Mouse (Mus musculus) liver, embryonic 14.5 days (tissue): ENCODE measurements around the gene Ppcs. TPM values are rescaled to one million over a fixed set of nuclear protein-coding genes. Genes with fewer than 3 reads are reported as not detected.

ENCODE experiments used
- ATAC-seq: fragments of 200-750 bp; cut with Nextera tagmentation; 2 replicates; pipeline ENCODE4 v1.8.0; 2017; ENCODE audit warnings: moderate number of reproducible peaks, mild to moderate bottlenecking, moderate library complexity; ENCODE audit not compliant: insufficient read depth
- DNase-seq, 3 experiments: peaks; one replicate each; pipeline ENCODE4 v3.0.0-alpha.2; 2012 to 2013; ENCODE audit warnings: low read depth in 3 of 3, low spot score in 3 of 3
- H3K27ac ChIP-seq: fragments of 300-500 bp; sonication (generic); 2 replicates; pipeline ENCODE4 v1.5.1; 2014; ENCODE audit warnings: moderate library complexity, mild to moderate bottlenecking, control low read depth, inconsistent platforms
- H3K27me3 ChIP-seq: fragments of 300-500 bp; sonication (generic); 2 replicates; pipeline ENCODE4 v1.6.1; 2014; ENCODE audit warnings: mild to moderate bottlenecking, low read length, moderate library complexity; ENCODE audit not compliant: control insufficient read depth, insufficient read depth
- H3K36me3 ChIP-seq: fragments of 300-500 bp; sonication (generic); replicated peaks from 2 replicates; pipeline ENCODE4 v1.6.1; 2014; ENCODE audit warnings: low read depth; ENCODE audit not compliant: control insufficient read depth, insufficient read depth
- H3K4me1 ChIP-seq, 2 experiments: fragments of 200-500 bp in 1 of 2; fragments of 300-500 bp in 1 of 2; sonication (generic) in 1 of 2; replicated peaks; 2 replicates each; pipeline ENCODE4 v1.6.1; 2012 to 2014; ENCODE audit warnings: antibody characterized with exemption in 1 of 2, inconsistent platforms in 1 of 2, low read length in 1 of 2; ENCODE audit not compliant: control insufficient read depth in 2 of 2, insufficient read depth in 2 of 2
- H3K4me2 ChIP-seq: fragments of 300-500 bp; sonication (generic); 2 replicates; pipeline ENCODE4 v1.6.1; 2014; ENCODE audit warnings: low read depth, mild to moderate bottlenecking, control low read depth, moderate library complexity
- H3K4me3 ChIP-seq, 2 experiments: fragments of 200-500 bp in 1 of 2; fragments of 300-500 bp in 1 of 2; sonication (generic) in 1 of 2; 2 replicates each; pipeline ENCODE4 v1.5.1; 2012 to 2014; ENCODE audit warnings: low read depth in 2 of 2, low read length in 2 of 2, mild to moderate bottlenecking in 2 of 2, control low read depth in 1 of 2, inconsistent platforms in 1 of 2, moderate library complexity in 1 of 2; ENCODE audit not compliant: insufficient read depth in 1 of 2
- H3K9ac ChIP-seq: fragments of 300-500 bp; sonication (generic); replicated peaks from 2 replicates; pipeline ENCODE4 v1.6.1; 2014; ENCODE audit warnings: mild to moderate bottlenecking, control low read depth, moderate library complexity
- H3K9me3 ChIP-seq: fragments of 300-500 bp; sonication (generic); 2 replicates; pipeline ENCODE4 v1.6.1; 2016; ENCODE audit warnings: low read length, mixed read lengths; ENCODE audit not compliant: control insufficient read depth
- CTCF ChIP-seq: IDR thresholded peaks from 2 replicates; pipeline ENCODE4 v1.5.1; 2016; ENCODE audit warnings: antibody characterized with exemption, low read depth, control low read depth
- EP300 ChIP-seq: IDR thresholded peaks from 2 replicates; pipeline ENCODE4 v1.6.1; 2016; ENCODE audit warnings: antibody characterized with exemption, low read depth
- WGBS: fragments of 180-500 bp; shearing (Covaris S2); extraction: QIAGEN DNeasy Blood & Tissue Kit; methylation state at CpG from one replicate; pipeline ENCODE4 v1.1.7; 2014; ENCODE audit not compliant: insufficient replicate concordance; 5-methylcytosine and 5-hydroxymethylcytosine counted together
- polyA plus RNA-seq, 2 experiments: library from polyadenylated mRNA; depleted of rRNA in 1 of 2; stranded (reverse) in 1 of 2; unstranded in 1 of 2; fragments of >200 nt; fragmentation: Nextera tagmentation in 1 of 2; extraction: Ambion mirVana in 1 of 2; gene quantifications; 2 replicates each; pipeline versions ENCODE4 v1.2.1 to v1.2.3; 2012 to 2014

The Ppcs gene
- polyA plus RNA-seq (2012; rRNA removed), result 5.0 and 6.5 TPM in 2 replicates
- 14.4 and 15.5 TPM in 2 replicates for polyA plus RNA-seq (2014; fragmentation: Nextera tagmentation; extraction: Ambion mirVana)

DNA sequence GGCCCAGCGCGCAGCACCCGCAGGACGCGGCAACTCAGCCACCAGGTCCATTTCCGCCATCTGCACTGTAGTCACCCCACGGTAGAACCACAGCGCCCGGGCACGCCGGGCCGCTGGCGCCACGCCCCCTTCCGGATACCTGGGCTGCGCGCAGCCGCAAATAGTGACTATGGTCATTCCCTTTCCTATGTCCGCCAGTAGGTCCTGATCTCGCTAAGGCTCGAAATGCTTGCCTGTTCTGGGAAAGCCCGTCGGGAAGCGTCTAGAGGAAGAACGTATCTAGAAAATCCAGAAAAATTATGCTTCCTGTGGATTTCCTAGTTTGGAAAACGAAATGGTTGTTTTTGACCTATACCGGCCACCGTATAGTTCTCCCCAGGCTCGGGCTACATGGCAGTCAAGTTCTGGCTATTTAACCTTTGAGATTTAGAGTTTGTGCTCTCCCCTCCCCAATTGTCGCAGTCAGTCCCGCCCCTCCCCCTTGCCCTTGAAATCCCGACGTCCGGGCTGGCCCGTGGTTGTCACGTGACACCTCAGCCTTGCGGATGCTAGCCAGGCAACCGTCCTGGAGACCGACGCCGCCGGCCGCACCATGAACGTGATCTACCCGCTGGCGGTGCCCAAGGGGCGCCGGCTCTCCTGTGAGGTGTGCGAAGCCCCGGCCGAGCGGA is at the start of gene Ppcs, which contains the start of gene Zmynd12:
Gene Ppcs, minus strand, starts transcription at position 127 of the 671 bp plus-strand sequence.
Gene Zmynd12, plus strand, starts transcription at position 521 of the 671 bp plus-strand sequence.
- ATAC-seq, result peak; percentile 92
- H3K4me1 ChIP-seq, result peaks cover 28 to 37% of the 10 kb centered on the region in 2 experiments
- peak within 1 kb of the TSS; percentile 73 to 84 for H3K4me3 ChIP-seq
- H3K9me3 ChIP-seq, result no peaks in the 10 kb centered on the region
- TF ChIP-seq EP300 (no peak), CTCF (peak; percentile 49)
- H3K9ac ChIP-seq, result peak within 1 kb of the TSS; percentile 66
- peak within 1 kb of the TSS; percentile 12 for H3K27ac ChIP-seq
- WGBS, result under 1% methylated on average over 52 of the region's 52 CpGs
- H3K27me3 ChIP-seq, result no peaks in the 10 kb centered on the region
- no peaks in the 10 kb centered on the region for H3K36me3 ChIP-seq
- peak; percentile 68 to 73 (median 72) for DNase-seq
- H3K4me2 ChIP-seq, result peak within 1 kb of the TSS; percentile 71

DNA sequence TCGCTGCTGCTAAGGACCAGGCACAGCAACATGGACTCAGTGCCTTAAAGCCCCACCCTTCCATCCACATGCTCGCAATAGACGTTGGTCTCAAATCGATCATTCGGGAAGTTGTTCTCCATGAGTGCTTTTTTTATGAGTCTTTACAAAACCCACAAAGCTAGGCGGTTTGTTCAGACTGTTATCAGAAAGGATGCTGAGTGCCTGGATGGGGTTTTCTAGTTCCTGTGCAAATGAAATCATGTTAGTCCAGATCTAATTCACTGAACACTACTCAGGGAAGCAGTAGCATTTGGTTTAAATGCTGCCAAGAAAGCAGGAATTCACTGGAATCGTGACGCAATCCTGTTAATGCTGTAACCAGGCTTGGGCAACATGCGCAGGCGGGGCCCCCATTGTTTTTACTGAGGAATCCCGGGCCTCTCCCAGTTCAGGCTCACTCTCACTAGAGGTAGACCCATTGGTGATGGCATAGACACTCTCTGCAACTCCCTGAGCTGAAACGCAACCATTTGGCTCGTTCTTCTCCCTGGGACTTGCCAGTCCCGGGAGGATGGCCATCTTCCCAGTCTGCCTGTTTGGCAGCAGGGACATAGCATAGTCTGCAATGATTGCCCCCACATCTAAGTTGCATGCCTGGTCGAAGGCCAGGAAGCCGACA is 45.6 kb upstream of the Ppcs start:
- no peak overlapping the region for H3K9ac ChIP-seq
- ATAC-seq (no peak), DNase-seq (no peak)

DNA sequence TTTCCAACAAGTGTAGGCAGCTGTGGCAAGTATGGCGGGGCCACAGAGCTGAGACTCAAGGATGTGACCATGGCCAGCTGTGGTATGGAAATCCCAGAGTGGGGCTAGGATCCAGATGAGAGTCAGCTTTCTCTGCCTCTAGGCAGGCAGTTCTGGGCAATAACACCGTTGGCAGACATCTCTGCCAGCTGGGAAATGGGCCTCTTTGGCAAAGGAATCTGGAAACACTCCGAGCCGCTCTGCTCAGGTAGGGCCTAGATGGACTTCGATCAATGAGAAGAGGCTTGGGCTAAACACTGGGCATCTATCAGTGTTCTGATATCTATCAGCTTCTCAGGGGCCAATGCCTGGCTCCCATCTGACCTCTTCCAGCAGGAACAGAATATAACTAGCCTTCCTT is 43.6 kb upstream of the Ppcs start:
- DNase-seq (no peak), ATAC-seq (no peak)
- Histone ChIP-seq H3K4me3 (no peak overlapping the region), H3K36me3 (no peaks in the 10 kb centered on the region), H3K9ac (no peak overlapping the region), H3K4me2 (no peak overlapping the region), H3K27me3 (no peaks in the 10 kb centered on the region), H3K4me1 (no peaks in the 10 kb centered on the region), H3K27ac (no peak overlapping the region), H3K9me3 (no peaks in the 10 kb centered on the region)
- WGBS, result 69% methylated on average over 5 of the region's 5 CpGs
- TF ChIP-seq CTCF (no peak), EP300 (no peak)

More for the DNA sequence above, 45.6 kb upstream of the Ppcs start:
- no peak overlapping the region for H3K4me3 ChIP-seq
- 59% methylated on average over 16 of the region's 16 CpGs for WGBS
- H3K4me1 ChIP-seq, result no peaks in the 10 kb centered on the region
- H3K27me3 ChIP-seq, result no peaks in the 10 kb centered on the region
- TF ChIP-seq EP300 (no peak), CTCF (no peak)
- no peak overlapping the region for H3K4me2 ChIP-seq
- no peak overlapping the region for H3K27ac ChIP-seq
- H3K9me3 ChIP-seq, result no peaks in the 10 kb centered on the region
- H3K36me3 ChIP-seq, result no peaks in the 10 kb centered on the region

DNA sequence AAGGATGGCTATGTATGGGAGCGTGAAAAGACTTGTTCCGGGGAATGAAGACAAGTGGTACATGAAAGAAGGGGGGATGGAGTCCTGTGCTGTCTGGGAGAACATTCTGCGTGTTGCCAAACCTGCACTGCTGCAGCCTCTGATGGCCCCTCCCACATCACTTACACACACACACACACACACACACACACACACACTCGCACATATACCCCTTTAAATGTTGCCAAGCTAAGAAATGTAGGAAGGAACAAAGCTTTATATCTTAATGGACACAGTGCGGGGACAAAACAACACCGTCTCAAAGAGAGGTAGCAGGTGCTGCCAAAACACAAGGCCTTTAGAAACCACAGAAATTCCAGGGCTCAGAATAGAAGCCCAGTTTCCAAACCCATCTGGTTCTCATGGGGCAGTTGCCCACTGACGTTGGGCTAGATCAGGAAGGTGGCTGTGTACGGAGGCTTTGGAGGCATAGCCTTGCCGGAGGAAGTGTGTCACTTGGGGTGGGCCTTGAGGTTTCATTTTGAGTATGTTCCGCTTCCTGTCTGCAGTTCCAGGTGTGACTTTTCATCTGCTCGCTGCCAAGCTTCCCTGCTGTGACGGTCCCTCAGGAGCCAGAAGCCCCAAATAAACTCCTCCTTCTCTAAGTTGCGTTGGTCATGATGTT is 41.7 kb upstream of the Ppcs start:
- TF ChIP-seq EP300 (no peak), CTCF (no peak)
- no peaks in the 10 kb centered on the region for H3K36me3 ChIP-seq
- no peaks in the 10 kb centered on the region for H3K4me1 ChIP-seq
- DNase-seq (no peak), ATAC-seq (no peak)
- no peak overlapping the region for H3K4me3 ChIP-seq
- no peaks in the 10 kb centered on the region for H3K9me3 ChIP-seq
- no peak overlapping the region for H3K27ac ChIP-seq
- 49% methylated on average over 13 of the region's 13 CpGs for WGBS
- no peaks in the 10 kb centered on the region for H3K27me3 ChIP-seq
- H3K4me2 ChIP-seq, result no peak overlapping the region
- H3K9ac ChIP-seq, result no peak overlapping the region
